Mouse (Mus musculus) mesoderm, embryonic 11.5 days (tissue): ENCODE results near the gene Poll.

ENCODE experiments used
- DNase-seq: peaks from one replicate; pipeline ENCODE4 v3.0.0-alpha.2; 2012; ENCODE audit warnings: low read depth, low spot score

Gene Poll

GRCm38 (mm10) chr19:45535929-45536328 is 24.4 kb downstream of the Poll start:
- DNase-seq: no peak

- no peak for DNase-seq
Observed at GRCm38 (mm10) chr19:45535214-45535735, 25.1 kb downstream of the Poll start.

- DNase-seq: no peak
Observed at GRCm38 (mm10) chr19:45533617-45534016, 26.7 kb downstream of the Poll start.

- DNase-seq: no peak
Observed at GRCm38 (mm10) chr19:45531554-45531953, 28.8 kb downstream of the Poll start.

GRCm38 (mm10) chr19:45530200-45530995 is 29.9 kb downstream of the Poll start:
- no peak for DNase-seq

GRCm38 (mm10) chr19:45529294-45529693 is 31.0 kb downstream of the Poll start:
- DNase-seq: no peak

GRCm38 (mm10) chr19:45527931-45528534 is 32.3 kb downstream of the Poll start:
- no peak for DNase-seq

- DNase-seq: no peak
Observed at GRCm38 (mm10) chr19:45527382-45527781, 32.9 kb downstream of the Poll start.

GRCm38 (mm10) chr19:45516264-45516663 is 44.1 kb downstream of the Poll start:
- DNase-seq: no peak

GRCm38 (mm10) chr19:45515341-45515740 is 45.0 kb downstream of the Poll start:
- no peak for DNase-seq

- DNase-seq: no peak
Observed at GRCm38 (mm10) chr19:45511406-45511805, 48.9 kb downstream of the Poll start.

- no peak for DNase-seq
Observed at GRCm38 (mm10) chr19:45510680-45511079, 49.7 kb downstream of the Poll start.

GRCm38 (mm10) chr19:45507531-45507930 is 52.8 kb downstream of the Poll start:
- no peak for DNase-seq

- no peak for DNase-seq
Observed at GRCm38 (mm10) chr19:45505446-45505845, 54.9 kb downstream of the Poll start.
